Mouse (Mus musculus): ENCODE data around the gene Uvssa.

DNA sequence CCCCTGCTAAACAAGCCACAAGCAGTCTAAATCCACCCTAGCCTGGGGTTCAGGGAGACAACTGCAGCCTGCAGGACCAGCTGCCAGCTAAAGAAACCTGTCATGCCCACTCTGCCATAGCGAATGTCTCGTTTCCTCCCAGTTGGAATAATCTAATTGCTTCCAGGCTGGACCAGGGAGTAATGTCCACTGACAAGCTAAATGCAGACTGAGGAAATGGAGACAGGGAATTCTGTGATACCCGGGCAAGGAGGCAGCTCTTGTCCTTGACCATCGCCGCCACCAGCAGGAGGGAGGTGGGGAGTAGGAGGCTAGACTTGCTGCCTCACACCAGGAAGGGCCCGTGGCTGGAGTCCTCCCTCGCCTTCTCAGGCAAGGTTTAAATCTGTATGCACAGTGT is 86.0 kb downstream of the Uvssa start:
- TF ChIP-seq GATA1 (IDR thresholded peaks at IDR 0.05; ENCODE audit: low read length) (no peak), TAL1 (IDR thresholded peaks at IDR 0.05; ENCODE audit: low read length) (no peak)
